ENCODE assay signal across 13 mouse cellular contexts in the genomic region with DNA sequence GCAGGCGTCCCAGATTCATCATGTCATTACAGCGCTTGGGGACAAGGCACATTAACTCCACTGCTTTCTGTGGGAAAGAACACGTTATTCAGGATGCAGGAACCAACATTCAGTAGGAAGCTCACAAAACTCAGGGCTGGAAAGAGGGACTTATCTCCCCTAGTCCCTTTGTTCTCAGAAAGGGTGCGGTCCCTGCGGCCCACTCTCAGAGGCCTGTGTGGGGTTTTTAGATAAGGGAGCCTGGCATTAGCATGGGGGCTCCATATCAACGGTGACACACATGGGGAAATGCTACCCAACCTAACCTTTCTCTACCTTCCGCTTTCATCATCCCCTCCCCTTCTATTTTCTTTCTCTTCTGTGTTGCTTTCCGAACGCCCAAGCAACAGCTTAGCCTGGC.
A peak's percentile ranks its signal among the peaks of the same experiment; 100 is the strongest.
DNase-seq lines count a peak whose midpoint lies in the region; ATAC-seq and TF ChIP-seq lines count a peak whose summit lies in the region.
"Had no signal": no experiment of that assay in that cellular context is flagged by ENCODE, and none has a peak within 500 bp of the region (broad histone marks: within the 10 kb centered on the region; RNA-seq: fewer than 3 reads in every experiment).

No protein-coding gene starts in this region.

- WGBS in heart, embryonic 13.5 days: 41% methylated on average over 9 of the region's 9 CpGs
- 57% methylated on average over 9 of the region's 9 CpGs for WGBS in bone marrow, adult 2 months
- 28% methylated on average over 9 of the region's 9 CpGs for WGBS in liver, embryonic 16.5 days (ENCODE audit: insufficient replicate concordance)

- peak overlapping the region; percentile 72 for H3K27ac ChIP-seq in heart, embryonic 13.5 days (replicated peaks)
- H3K27ac ChIP-seq in bone marrow, adult 2 months (ENCODE audit: control insufficient read depth, insufficient read depth, low read depth, low read length, poor library complexity): 0 out of 2 replicates have a peak overlapping the region, but pooled peaks have one; percentile 30
- H3K27ac ChIP-seq in liver, embryonic 16.5 days (ENCODE audit: low read length): peak overlapping the region; percentile 82
- H3K27ac ChIP-seq: left cerebral cortex, adult 2 months had no signal

- peaks cover 76% of the 10 kb centered on the region for H3K36me3 ChIP-seq in heart, embryonic 13.5 days
- H3K36me3 ChIP-seq in erythroblast, embryonic 14.5 days (ENCODE audit: control insufficient read depth): peaks cover 11% of the 10 kb centered on the region
- no peaks in the 10 kb centered on the region for H3K36me3 ChIP-seq in liver, embryonic 16.5 days (ENCODE audit: control insufficient read depth, insufficient read depth)

- peak overlapping the region; percentile 2; the same call in 1 of the 2 replicates for H3K4me3 ChIP-seq in heart, embryonic 13.5 days
- no peak overlapping the region for H3K4me3 ChIP-seq in bone marrow, adult 2 months (replicated peaks; ENCODE audit: control insufficient read depth, low read depth, low read length)
- peak overlapping the region; percentile 51 for H3K4me3 ChIP-seq in erythroblast, embryonic 14.5 days (replicated peaks)
- peak overlapping the region; percentile 39 for H3K4me3 ChIP-seq in liver, embryonic 16.5 days (ENCODE audit: low read depth, low read length)
- H3K4me3 ChIP-seq: left cerebral cortex, adult 2 months had no signal

- no peak for DNase-seq in heart, postnatal 10 days
- no peak for DNase-seq in layer of hippocampus, adult 8-10 months (ENCODE audit: low spot score in 2 of 2)
- DNase-seq in adrenal gland, postnatal 4 days (ENCODE audit: low spot score in 2 of 2): no peak
- DNase-seq: kidney, adult 11 months; kidney, postnatal 25 days; lung, postnatal 4 days; retina, postnatal 1 day had no signal

- H3K9me3 ChIP-seq in heart, embryonic 13.5 days: no peaks in the 10 kb centered on the region
- no peaks in the 10 kb centered on the region for H3K9me3 ChIP-seq in erythroblast, embryonic 14.5 days (ENCODE audit: control insufficient read depth, low read length)
- no peaks in the 10 kb centered on the region for H3K9me3 ChIP-seq in liver, embryonic 16.5 days (replicated peaks; ENCODE audit: control insufficient read depth, low read length)

- no peak for TF ChIP-seq POLR2A in bone marrow, adult 2 months (IDR thresholded peaks at IDR 0.05; ENCODE audit: borderline replicate concordance, control insufficient read depth, low read depth, low read length)

- H3K4me2 ChIP-seq in heart, embryonic 13.5 days: peak overlapping the region; percentile 49
- peak overlapping the region; percentile 49 for H3K4me2 ChIP-seq in liver, embryonic 16.5 days (ENCODE audit: low read depth, low read length)

- H3K4me1 ChIP-seq in heart, embryonic 13.5 days: peaks cover 68% of the 10 kb centered on the region
- no peaks in the 10 kb centered on the region; the same call in 1 of the 2 replicates for H3K4me1 ChIP-seq in bone marrow, adult 2 months (ENCODE audit: control insufficient read depth, insufficient read depth, low read length)
- peaks cover 73% of the 10 kb centered on the region for H3K4me1 ChIP-seq in erythroblast, embryonic 14.5 days (ENCODE audit: control insufficient read depth)
- peaks cover 67% of the 10 kb centered on the region for H3K4me1 ChIP-seq in liver, embryonic 16.5 days (ENCODE audit: control insufficient read depth, low read depth, low read length)

- no peak overlapping the region for H3K9ac ChIP-seq in heart, embryonic 13.5 days
- peak overlapping the region; percentile 16; the same call in 1 of the 2 replicates for H3K9ac ChIP-seq in liver, embryonic 16.5 days (ENCODE audit: low read depth, low read length)

- no peak for TF ChIP-seq CTCF in bone marrow, adult 2 months (IDR thresholded peaks at IDR 0.05; ENCODE audit: control insufficient read depth, insufficient read depth, low read length)

- peak; percentile 34; the same call in 1 of the 2 replicates for ATAC-seq in heart, embryonic 13.5 days (ENCODE audit: extremely low read depth, insufficient number of reproducible peaks, low FRiP score, low TSS enrichment)
- ATAC-seq in liver, embryonic 16.5 days (ENCODE audit: low read depth): peak; percentile 92
- no peak for ATAC-seq in megakaryocyte, adult 5-6 weeks (ENCODE audit: poor library complexity, severe bottlenecking)

- H3K27me3 ChIP-seq in heart, embryonic 13.5 days (replicated peaks): no peaks in the 10 kb centered on the region
- H3K27me3 ChIP-seq in erythroblast, embryonic 14.5 days (ENCODE audit: control insufficient read depth): no peaks in the 10 kb centered on the region
- no peaks in the 10 kb centered on the region for H3K27me3 ChIP-seq in liver, embryonic 16.5 days (ENCODE audit: control insufficient read depth, insufficient read depth, low read depth, low read length)

- intact Hi-C loops in heart, postnatal 10 days (cut with DNase I): loop anchor here (5.0 kb wide), 1 partner anchor 51 kb away; no protein-coding TSS in a partner anchor

Comparison
In these comparisons a context has a peak if more than half of its experiments do, and no peak if none do; other contexts are left out.
1. H3K27ac ChIP-seq: peak in every context shown above with its lines; median percentile 82 in liver, embryonic 16.5 days; 72 in heart, embryonic 13.5 days; 30 in bone marrow, adult 2 months.